Mouse (Mus musculus) brain, adult 2 months (tissue): Measurements from ENCODE around the gene Cox6b2.

ENCODE experiments used
- DNase-seq: peaks from one replicate; pipeline ENCODE4 v3.0.0; 2011; ENCODE audit warnings: low read depth, low spot score

Cox6b2 gene

GRCm38 (mm10) chr7:4764946-4765710 is 12.2 kb upstream of the Cox6b2 start:
- peak; percentile 80 for DNase-seq

GRCm38 (mm10) chr7:4759670-4760069 is 6.8 kb upstream of the Cox6b2 start:
- no peak for DNase-seq

- DNase-seq = peak; percentile 19
Observed at GRCm38 (mm10) chr7:4751971-4752820, 698 bp downstream of the Cox6b2 start.

- DNase-seq = no peak
Observed at GRCm38 (mm10) chr7:4749169-4749568, 3.7 kb downstream of the Cox6b2 start.

- DNase-seq = no peak
Observed at GRCm38 (mm10) chr7:4748321-4748720, 4.6 kb downstream of the Cox6b2 start.

GRCm38 (mm10) chr7:4747156-4747899 is 5.6 kb downstream of the Cox6b2 start:
- no peak for DNase-seq

- no peak for DNase-seq
Observed at GRCm38 (mm10) chr7:4746326-4746980, 6.4 kb downstream of the Cox6b2 start.

GRCm38 (mm10) chr7:4744886-4745285 is 8.0 kb downstream of the Cox6b2 start:
- DNase-seq = no peak

GRCm38 (mm10) chr7:4743354-4743753 is 9.5 kb downstream of the Cox6b2 start:
- DNase-seq = no peak

- no peak for DNase-seq
Observed at GRCm38 (mm10) chr7:4742482-4742819, 10.4 kb downstream of the Cox6b2 start.

- no peak for DNase-seq
Observed at GRCm38 (mm10) chr7:4741672-4742481, 11.0 kb downstream of the Cox6b2 start.

- DNase-seq = peak; percentile 80
Observed at GRCm38 (mm10) chr7:4741151-4741550, 11.7 kb downstream of the Cox6b2 start.

- DNase-seq = no peak
Observed at GRCm38 (mm10) chr7:4740309-4740727, 12.6 kb downstream of the Cox6b2 start.

- DNase-seq = peak; percentile 100
Observed at GRCm38 (mm10) chr7:4739544-4740275, 13.2 kb downstream of the Cox6b2 start, which contains the start of gene Kmt5c. Gene Kmt5c (plus strand): TSS chr7:4740115.

GRCm38 (mm10) chr7:4739041-4739543 is 13.8 kb downstream of the Cox6b2 start:
- no peak for DNase-seq

GRCm38 (mm10) chr7:4732968-4733392 is 19.9 kb downstream of the Cox6b2 start:
- DNase-seq = no peak

- no peak for DNase-seq
Observed at GRCm38 (mm10) chr7:4731090-4731489, 21.8 kb downstream of the Cox6b2 start.

- no peak for DNase-seq
Observed at GRCm38 (mm10) chr7:4725169-4725568, 27.7 kb downstream of the Cox6b2 start, which contains the start of gene Tmem150b. Gene Tmem150b (minus strand): TSS chr7:4725249.

GRCm38 (mm10) chr7:4724359-4724758 is 28.5 kb downstream of the Cox6b2 start:
- DNase-seq = no peak

GRCm38 (mm10) chr7:4723508-4723907 is 29.4 kb downstream of the Cox6b2 start:
- DNase-seq = peak; percentile 73
